In genomic region chr14:50896747-50897373, GRCm38 (mm10) we compare ENCODE assay signal across 8 mouse cellular contexts. TPM values are rescaled to one million over a fixed set of nuclear protein-coding genes. Genes with fewer than 3 reads are reported as not detected.
DNase-seq lines count a peak whose midpoint lies in the region; ATAC-seq and TF ChIP-seq lines count a peak whose summit lies in the region.

No protein-coding gene starts in this region.

- peak overlapping the region; percentile 83 for H3K4me2 ChIP-seq in forebrain, postnatal 0 days (ENCODE audit: low read depth)
- H3K4me2 ChIP-seq in midbrain, embryonic 15.5 days, result peak overlapping the region; percentile 92

- H3K27me3 ChIP-seq in liver, adult 2 months (ENCODE audit: control insufficient read depth, insufficient read depth, low read length), result no peaks in the 10 kb centered on the region
- H3K27me3 ChIP-seq in cerebellum, adult 2 months (ENCODE audit: control insufficient read depth, insufficient read depth, low read length), result no peaks in the 10 kb centered on the region
- H3K27me3 ChIP-seq in forebrain, postnatal 0 days (ENCODE audit: insufficient read depth, low read length), result no peaks in the 10 kb centered on the region
- 0 out of 2 replicates have a peak, but pooled peaks cover 2% of the 10 kb centered on the region for H3K27me3 ChIP-seq in midbrain, embryonic 15.5 days (replicated peaks)

- ATAC-seq in forebrain, postnatal 0 days, result peak; percentile 83
- peak; percentile 85 for ATAC-seq in midbrain, embryonic 15.5 days (replicated peaks)

- no peaks in the 10 kb centered on the region for H3K9me3 ChIP-seq in forebrain, postnatal 0 days (ENCODE audit: low read length)
- H3K9me3 ChIP-seq in midbrain, embryonic 15.5 days, result no peaks in the 10 kb centered on the region

- TF ChIP-seq POLR2A in liver, adult 2 months (IDR thresholded peaks at IDR 0.05; ENCODE audit: extremely low read depth, insufficient read depth, low read length), result no peak
- TF ChIP-seq POLR2A in cerebellum, adult 2 months (IDR thresholded peaks at IDR 0.05; ENCODE audit: borderline replicate concordance, insufficient read depth, low read length), result peak; percentile 47; the same call in 1 of the 2 replicates

- no peak for TF ChIP-seq CTCF in liver, adult 2 months (IDR thresholded peaks at IDR 0.05; ENCODE audit: low read depth, low read length)
- no peak for TF ChIP-seq CTCF in cerebellum, adult 2 months (IDR thresholded peaks at IDR 0.05; ENCODE audit: borderline replicate concordance, insufficient read depth, low read depth, low read length)
- no peak for TF ChIP-seq CTCF in forebrain, postnatal 0 days (IDR thresholded peaks at IDR 0.05; ENCODE audit: low read depth)

- H3K27ac ChIP-seq in liver, adult 2 months (replicated peaks; ENCODE audit: insufficient read depth, low read depth, low read length), result peak overlapping the region; percentile 67
- H3K27ac ChIP-seq in cerebellum, adult 2 months (ENCODE audit: insufficient read depth, low read length), result peak overlapping the region; percentile 97
- H3K27ac ChIP-seq in forebrain, postnatal 0 days (ENCODE audit: low read depth, low read length), result peak overlapping the region; percentile 15; the same call in 1 of the 2 replicates
- H3K27ac ChIP-seq in midbrain, embryonic 15.5 days, result peak overlapping the region; percentile 32

- peak overlapping the region; percentile 47; the same call in 1 of the 2 replicates for H3K4me3 ChIP-seq in liver, adult 2 months (ENCODE audit: insufficient read depth, low read depth, low read length)
- H3K4me3 ChIP-seq in cerebellum, adult 2 months (replicated peaks; ENCODE audit: insufficient read depth, low read depth, low read length), result peak overlapping the region; percentile 76
- peak overlapping the region; percentile 45 for H3K4me3 ChIP-seq in forebrain, postnatal 0 days (ENCODE audit: low read depth, low read length)
- H3K4me3 ChIP-seq in midbrain, embryonic 15.5 days, result peak overlapping the region; percentile 58

- H3K9ac ChIP-seq in liver, adult 2 months (ENCODE audit: low read depth, low read length), result peak overlapping the region; percentile 40
- H3K9ac ChIP-seq in forebrain, postnatal 0 days, result peak overlapping the region; percentile 56
- peak overlapping the region; percentile 69 for H3K9ac ChIP-seq in midbrain, embryonic 15.5 days

- DNase-seq in liver, adult 2 months (ENCODE audit: extremely low read depth, low read depth, low spot score), result no peak
- no peak for DNase-seq in liver
- peak; percentile 71 to 82 for DNase-seq in cerebellum, adult 2 months
- peak; percentile 58 for DNase-seq in forebrain, postnatal 0 days
- DNase-seq in layer of hippocampus, postnatal 14 days (ENCODE audit: low spot score in 2 of 2), result peak; percentile 12 to 27
- no peak for DNase-seq in Muller cell, postnatal 12 days (ENCODE audit: inconsistent ontology term)
- no peak for DNase-seq in spleen, postnatal 10 days (ENCODE audit: low spot score in 2 of 2)

- 48% methylated on average over 23 of the region's 23 CpGs for WGBS in liver, adult 2 months
- whole genome bisulfite sequencing in cerebellum, adult 2 months, result 6% methylated on average over 23 of the region's 23 CpGs
- WGBS in forebrain, postnatal 0 days, result 14% methylated on average over 23 of the region's 23 CpGs
- WGBS in midbrain, embryonic 15.5 days, result 15% methylated on average over 23 of the region's 23 CpGs

- no peaks in the 10 kb centered on the region for H3K36me3 ChIP-seq in liver, adult 2 months (ENCODE audit: control insufficient read depth, insufficient read depth, low read length)
- no peaks in the 10 kb centered on the region for H3K36me3 ChIP-seq in forebrain, postnatal 0 days (ENCODE audit: insufficient read depth)
- H3K36me3 ChIP-seq in midbrain, embryonic 15.5 days (replicated peaks), result no peaks in the 10 kb centered on the region

- H3K79me2 ChIP-seq in liver, adult 2 months (ENCODE audit: control insufficient read depth, insufficient read depth, low read length), result no peaks in the 10 kb centered on the region

- H3K4me1 ChIP-seq in liver, adult 2 months (ENCODE audit: control insufficient read depth, insufficient read depth, low read length), result peaks cover 9% of the 10 kb centered on the region
- peaks cover 20% of the 10 kb centered on the region for H3K4me1 ChIP-seq in cerebellum, adult 2 months (ENCODE audit: control insufficient read depth, insufficient read depth, low read length)
- no peaks in the 10 kb centered on the region; the same call in 1 of the 2 replicates for H3K4me1 ChIP-seq in forebrain, postnatal 0 days (ENCODE audit: insufficient read depth)
- H3K4me1 ChIP-seq in midbrain, embryonic 15.5 days, result peaks cover 16% of the 10 kb centered on the region

RNA-seq across cellular contexts. Expression of gene Klhl33, which starts 0.4 kb away (rescaled TPM):
- total RNA-seq in liver, adult 2 months (2014; rRNA removed), result 0.07 and 0.09 TPM in 2 replicates
- 0.05 TPM in 1 of 2 replicates, not detected in the other for polyA plus RNA-seq in liver, adult 2 months (2012; rRNA removed)
- 34.1 and 35.4 TPM in 2 replicates for polyA plus RNA-seq in cerebellum, adult 2 months (2012; rRNA removed)
- total RNA-seq in forebrain, postnatal 0 days (2014; rRNA removed), result 1.1 and 2.8 TPM in 2 replicates
- 0.70 and 0.80 TPM in 2 replicates for polyA plus RNA-seq in forebrain, postnatal 0 days (2015; fragmentation: Nextera tagmentation; extraction: Ambion mirVana)
- total RNA-seq in layer of hippocampus, postnatal 14 days (2021), result 1 to 10 TPM; 2.4 to 2.5 TPM
- polyA plus RNA-seq in midbrain, embryonic 15.5 days (2015; fragmentation: Nextera tagmentation; extraction: Ambion mirVana), result 1.8 and 2.1 TPM in 2 replicates

RNA-seq across cellular contexts. Expression of gene Tep1, which starts 26.5 kb away (rescaled TPM):
- total RNA-seq in liver, adult 2 months (2014; rRNA removed), result 9.0 and 14.2 TPM in 2 replicates
- polyA plus RNA-seq in liver, adult 2 months (2012; rRNA removed), result 9.9 and 13.1 TPM in 2 replicates
- 6.4 and 8.4 TPM in 2 replicates for polyA plus RNA-seq in cerebellum, adult 2 months (2012; rRNA removed)
- total RNA-seq in forebrain, postnatal 0 days (2014; rRNA removed), result 2.4 and 2.5 TPM in 2 replicates
- polyA plus RNA-seq in forebrain, postnatal 0 days (2015; fragmentation: Nextera tagmentation; extraction: Ambion mirVana), result 1.1 and 1.2 TPM in 2 replicates
- 1 to 10 TPM; 2.7 to 6.1 TPM for total RNA-seq in layer of hippocampus, postnatal 14 days (2021)
- polyA plus RNA-seq in midbrain, embryonic 15.5 days (2015; fragmentation: Nextera tagmentation; extraction: Ambion mirVana), result 2.0 and 2.6 TPM in 2 replicates

RNA-seq across cellular contexts. Expression of gene Osgep, which starts 27.8 kb away (rescaled TPM):
- total RNA-seq in liver, adult 2 months (2014; rRNA removed), result 69.2 and 85.0 TPM in 2 replicates
- 41.5 and 50.1 TPM in 2 replicates for polyA plus RNA-seq in liver, adult 2 months (2012; rRNA removed)
- polyA plus RNA-seq in cerebellum, adult 2 months (2012; rRNA removed), result 65.1 and 70.3 TPM in 2 replicates
- 75.2 and 102 TPM in 2 replicates for total RNA-seq in forebrain, postnatal 0 days (2014; rRNA removed)
- polyA plus RNA-seq in forebrain, postnatal 0 days (2015; fragmentation: Nextera tagmentation; extraction: Ambion mirVana), result 79.1 and 87.6 TPM in 2 replicates
- 10 to 100 TPM; 30.9 to 42.8 TPM for total RNA-seq in layer of hippocampus, postnatal 14 days (2021)
- polyA plus RNA-seq in midbrain, embryonic 15.5 days (2015; fragmentation: Nextera tagmentation; extraction: Ambion mirVana), result 104 and 116 TPM in 2 replicates

RNA-seq across cellular contexts. Expression of gene Apex1, which starts 27.9 kb away (rescaled TPM):
- total RNA-seq in liver, adult 2 months (2014; rRNA removed), result 27.8 and 33.6 TPM in 2 replicates
- polyA plus RNA-seq in liver, adult 2 months (2012; rRNA removed), result 27.1 and 28.4 TPM in 2 replicates
- polyA plus RNA-seq in cerebellum, adult 2 months (2012; rRNA removed), result 48.5 and 49.7 TPM in 2 replicates
- total RNA-seq in forebrain, postnatal 0 days (2014; rRNA removed), result 134 and 150 TPM in 2 replicates
- polyA plus RNA-seq in forebrain, postnatal 0 days (2015; fragmentation: Nextera tagmentation; extraction: Ambion mirVana), result 193 and 233 TPM in 2 replicates
- 10 to 100 TPM; 66.3 to 71.3 TPM for total RNA-seq in layer of hippocampus, postnatal 14 days (2021)
- polyA plus RNA-seq in midbrain, embryonic 15.5 days (2015; fragmentation: Nextera tagmentation; extraction: Ambion mirVana), result 190 and 191 TPM in 2 replicates

RNA-seq across cellular contexts. Expression of gene Pip4p1, which starts 33.8 kb away (rescaled TPM):
- total RNA-seq in liver, adult 2 months (2014; rRNA removed), result 11.9 and 18.7 TPM in 2 replicates
- polyA plus RNA-seq in liver, adult 2 months (2012; rRNA removed), result 40.5 and 43.6 TPM in 2 replicates
- 204 and 212 TPM in 2 replicates for polyA plus RNA-seq in cerebellum, adult 2 months (2012; rRNA removed)
- total RNA-seq in forebrain, postnatal 0 days (2014; rRNA removed), result 54.8 and 61.9 TPM in 2 replicates
- 97.2 and 103 TPM in 2 replicates for polyA plus RNA-seq in forebrain, postnatal 0 days (2015; fragmentation: Nextera tagmentation; extraction: Ambion mirVana)
- total RNA-seq in layer of hippocampus, postnatal 14 days (2021), result 10 to 100 TPM; 77.4 to 86.4 TPM
- polyA plus RNA-seq in midbrain, embryonic 15.5 days (2015; fragmentation: Nextera tagmentation; extraction: Ambion mirVana), result 101 and 111 TPM in 2 replicates

Comparison
In these comparisons a context has a peak if more than half of its experiments do, and no peak if none do; other contexts are left out.
1. DNase-seq: peak in cerebellum, adult 2 months (2 of 2), forebrain, postnatal 0 days (single experiment) and layer of hippocampus, postnatal 14 days (2 of 2); none in liver, adult 2 months (single experiment), liver (single experiment), Muller cell, postnatal 12 days (single experiment) and spleen, postnatal 10 days (0 of 2).
2. H3K27ac ChIP-seq: peak in every context shown above with its lines; median percentile 97 in cerebellum, adult 2 months; 67 in liver, adult 2 months; 32 in midbrain, embryonic 15.5 days; 15 in forebrain, postnatal 0 days.
3. RNA of gene Klhl33, which starts 0.4 kb away (polyA plus RNA-seq): 34.1 to 35.4 TPM in cerebellum, adult 2 months; 1.8 to 2.1 TPM in midbrain, embryonic 15.5 days, 0.70 to 0.80 TPM in forebrain, postnatal 0 days and 0.05 TPM in liver, adult 2 months; every median in the first group is over 10 times any median in the second.
4. Peak in every context shown above with its lines, with median percentiles within 50 percentile points of each other: H3K4me3 ChIP-seq and H3K9ac ChIP-seq.